Mouse (Mus musculus): Measurements from ENCODE around the gene Spata20. TPM values are rescaled to one million over a fixed set of nuclear protein-coding genes. Genes with fewer than 3 reads are reported as not detected.

Spata20 gene
- polyA plus RNA-seq, 1 experiment, result 0.39 TPM

- no peak for DNase-seq
- TF ChIP-seq POLR2A (IDR thresholded peaks at IDR 0.05; ENCODE audit: control insufficient read depth, extremely low read depth, insufficient read depth, low read length, poor library complexity) (no peak), CTCF (IDR thresholded peaks at IDR 0.05; ENCODE audit: borderline replicate concordance, control insufficient read depth, extremely low read depth, insufficient read depth, low read length, poor library complexity) (no peak)
- WGBS, result 59% methylated on average over 9 of the region's 9 CpGs
- H3K27me3 ChIP-seq (ENCODE audit: control insufficient read depth, insufficient read depth, low read length), result no peaks in the 10 kb centered on the region
- H3K4me3 ChIP-seq (ENCODE audit: control insufficient read depth, insufficient read depth, low read length), result no peak overlapping the region
- H3K4me1 ChIP-seq (replicated peaks; ENCODE audit: control insufficient read depth, insufficient read depth, low read length), result peaks cover 11% of the 10 kb centered on the region
- no peak overlapping the region for H3K27ac ChIP-seq (ENCODE audit: control insufficient read depth, insufficient read depth, low read length)
- no peaks in the 10 kb centered on the region for H3K36me3 ChIP-seq (ENCODE audit: control insufficient read depth, insufficient read depth, low read length)
These were observed 56.8 kb downstream of the Spata20 start for GRCm38 (mm10) chr11:94429011-94429651.

Other genes with a start within 250 kb of the Spata20 start
- 28.2 and 34.4 TPM in 2 replicates for gene Wfikkn2, start 240.2 kb downstream of the Spata20 start, polyA plus RNA-seq (2012; rRNA removed)
- not detected in 2 replicates for gene Gm21885, start 204.3 kb downstream of the Spata20 start, polyA plus RNA-seq (2012; rRNA removed)
- gene Luc7l3, start 164.2 kb downstream of the Spata20 start, polyA plus RNA-seq (2012; rRNA removed), result 20.7 and 26.4 TPM in 2 replicates
- 117 and 120 TPM in 2 replicates for gene Ankrd40, start 158.2 kb downstream of the Spata20 start, polyA plus RNA-seq (2012; rRNA removed)
- 21.5 and 28.4 TPM in 2 replicates for gene Abcc3, start 93.2 kb downstream of the Spata20 start, polyA plus RNA-seq (2012; rRNA removed)
- 2.3 and 6.5 TPM in 2 replicates for gene Cacna1g, start 12.0 kb downstream of the Spata20 start, polyA plus RNA-seq (2012; rRNA removed)
- gene Epn3, start 13.8 kb upstream of the Spata20 start, polyA plus RNA-seq (2012; rRNA removed), result 1.8 and 3.3 TPM in 2 replicates
- gene Mycbpap, start 35.6 kb upstream of the Spata20 start, polyA plus RNA-seq (2012; rRNA removed), result 0.13 and 0.19 TPM in 2 replicates
- 5.4 and 6.8 TPM in 2 replicates for gene Rsad1, start 63.1 kb upstream of the Spata20 start, polyA plus RNA-seq (2012; rRNA removed)
- 0.59 TPM in 2 replicates for gene Chad, start 78.9 kb upstream of the Spata20 start, polyA plus RNA-seq (2012; rRNA removed)
- 15.8 and 24.6 TPM in 2 replicates for gene Acsf2, start 115.7 kb upstream of the Spata20 start, polyA plus RNA-seq (2012; rRNA removed)
- 62.3 and 68.2 TPM in 2 replicates for gene Lrrc59, start 143.6 kb upstream of the Spata20 start, polyA plus RNA-seq (2012; rRNA removed)
- gene Mrpl27, start 167.6 kb upstream of the Spata20 start, polyA plus RNA-seq (2012; rRNA removed), result 33.9 and 34.7 TPM in 2 replicates
- gene Eme1, start 167.8 kb upstream of the Spata20 start, polyA plus RNA-seq (2012; rRNA removed), result 8.9 and 12.8 TPM in 2 replicates
- gene Xylt2, start 191.3 kb upstream of the Spata20 start, polyA plus RNA-seq (2012; rRNA removed), result 81.9 and 95.3 TPM in 2 replicates
- not detected in 2 replicates for gene Gm11541, start 218.3 kb upstream of the Spata20 start, polyA plus RNA-seq (2012; rRNA removed)